Mouse (Mus musculus) hindbrain, postnatal 0 days (tissue): ENCODE measurements around the gene Egfem1. TPM values are rescaled to one million over a fixed set of nuclear protein-coding genes. Genes with fewer than 3 reads are reported as not detected.
A peak's percentile ranks its signal among the peaks of the same experiment; 100 is the strongest.

ENCODE experiments used
- ATAC-seq: fragments of 200-750 bp; cut with Nextera tagmentation; 2 replicates; pipeline ENCODE4 v1.8.0; 2017; ENCODE audit warnings: mild to moderate bottlenecking, moderate TSS enrichment, moderate library complexity
- DNase-seq: peaks from one replicate; pipeline ENCODE4 v3.0.0-alpha.2; 2015; ENCODE audit warnings: low spot score
- H3K27ac ChIP-seq: fragments of 300-500 bp; sonication (generic); 2 replicates; pipeline ENCODE4 v1.5.1; 2014; ENCODE audit warnings: mild to moderate bottlenecking
- H3K27me3 ChIP-seq: fragments of 300-500 bp; sonication (generic); 2 replicates; pipeline ENCODE4 v1.6.1; 2014; ENCODE audit warnings: low read length, mixed read lengths; ENCODE audit not compliant: insufficient read depth
- H3K36me3 ChIP-seq: fragments of 300-500 bp; sonication (generic); 2 replicates; pipeline ENCODE4 v1.6.1; 2014; ENCODE audit warnings: low read length, mixed read lengths; ENCODE audit not compliant: insufficient read depth
- H3K4me1 ChIP-seq: fragments of 300-500 bp; sonication (generic); 2 replicates; pipeline ENCODE4 v1.6.1; 2014; ENCODE audit warnings: antibody characterized with exemption, low read length, mixed read lengths; ENCODE audit not compliant: insufficient read depth
- H3K4me2 ChIP-seq: fragments of 300-500 bp; sonication (generic); 2 replicates; pipeline ENCODE4 v1.6.1; 2014; ENCODE audit warnings: low read depth, mild to moderate bottlenecking, low read length, moderate library complexity, mixed read lengths
- H3K4me3 ChIP-seq: fragments of 300-500 bp; sonication (generic); 2 replicates; pipeline ENCODE4 v1.5.1; 2014; ENCODE audit warnings: low read length
- H3K9ac ChIP-seq: fragments of 300-500 bp; sonication (generic); replicated peaks from 2 replicates; pipeline ENCODE4 v1.6.1; 2014; ENCODE audit warnings: mild to moderate bottlenecking, low read length, moderate library complexity, mixed read lengths
- H3K9me3 ChIP-seq: fragments of 300-500 bp; sonication (generic); 2 replicates; pipeline ENCODE4 v1.6.1; 2016; ENCODE audit warnings: low read length, mixed read lengths
- CTCF ChIP-seq: IDR thresholded peaks from 2 replicates; pipeline ENCODE4 v1.5.1; 2016; ENCODE audit warnings: antibody characterized with exemption, control low read depth, low read depth
- WGBS: fragments of 180-500 bp; shearing (Covaris S2); extraction: QIAGEN DNeasy Blood & Tissue Kit; methylation state at CpG from one replicate; pipeline ENCODE4 v1.1.7; 2014; 5-methylcytosine and 5-hydroxymethylcytosine counted together
- microRNA counts: library from miRNA; unstranded; fragments of <30 nt; microRNA quantifications from one replicate; lab custom pipeline; 2015
- microRNA-seq, 2 experiments: library from miRNA; unstranded; fragments of <30 nt; microRNA quantifications; one replicate each; pipeline ENCODE4; 2016
- polyA plus RNA-seq: library from polyadenylated mRNA; unstranded; fragments of >200 nt; fragmentation: Nextera tagmentation; extraction: Ambion mirVana; gene quantifications from 2 replicates; pipeline ENCODE4 v1.2.1, GENCODE M21; 2015
- total RNA-seq: library from RNA; depleted of rRNA; stranded (reverse); fragments of >200 nt; gene quantifications from 2 replicates; pipeline ENCODE4 v1.2.3, GENCODE M21; 2014; rRNA removed

Egfem1 gene
- total and polyA plus RNA-seq, 2 experiments from 2014 or later, result 4.1 to 12.6 TPM

DNA sequence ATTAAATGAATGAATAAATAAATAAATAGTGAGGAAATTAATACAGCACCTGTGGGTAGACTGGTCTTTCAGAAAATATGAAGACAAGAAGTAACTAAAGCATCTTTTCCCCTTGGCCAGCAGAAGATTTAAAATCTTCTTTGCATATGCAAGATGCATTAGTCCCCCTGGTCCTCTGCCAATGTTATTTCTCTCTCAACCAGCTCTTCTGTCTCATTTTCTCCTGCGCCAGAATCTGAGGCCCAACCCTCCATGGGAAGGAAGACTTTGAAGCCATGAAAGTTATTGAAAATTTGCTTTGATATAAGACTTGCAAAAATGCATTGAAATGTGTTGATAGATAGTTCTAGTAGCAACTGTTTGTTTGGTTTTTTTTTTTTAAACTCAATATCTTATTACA lies 625.6 kb downstream of the Egfem1 start:
- Histone ChIP-seq H3K27ac (no peak overlapping the region), H3K4me3 (no peak overlapping the region), H3K9me3 (no peaks in the 10 kb centered on the region), H3K27me3 (no peaks in the 10 kb centered on the region), H3K4me1 (no peaks in the 10 kb centered on the region), H3K36me3 (no peaks in the 10 kb centered on the region), H3K4me2 (no peak overlapping the region), H3K9ac (no peak overlapping the region)
- TF ChIP-seq CTCF, result no peak
- 87% methylated on average over 1 of the region's 1 CpGs for WGBS
- DNase-seq, result no peak
- no peak for ATAC-seq

- H3K27me3 ChIP-seq, result no peaks in the 10 kb centered on the region
- TF ChIP-seq CTCF, result peak; percentile 80
- no peak overlapping the region for H3K4me3 ChIP-seq
- ATAC-seq (peak; percentile 84), DNase-seq (peak; percentile 82)
- no peak overlapping the region for H3K27ac ChIP-seq
- WGBS, result 59% methylated on average over 8 of the region's 8 CpGs
- no peak overlapping the region for H3K9ac ChIP-seq
- H3K36me3 ChIP-seq, result no peaks in the 10 kb centered on the region
- H3K9me3 ChIP-seq, result no peaks in the 10 kb centered on the region
- H3K4me2 ChIP-seq, result no peak overlapping the region
- H3K4me1 ChIP-seq, result no peaks in the 10 kb centered on the region
Measured at GRCm38 (mm10) chr3:29726376-29726967, 644.6 kb downstream of the Egfem1 start.

DNA sequence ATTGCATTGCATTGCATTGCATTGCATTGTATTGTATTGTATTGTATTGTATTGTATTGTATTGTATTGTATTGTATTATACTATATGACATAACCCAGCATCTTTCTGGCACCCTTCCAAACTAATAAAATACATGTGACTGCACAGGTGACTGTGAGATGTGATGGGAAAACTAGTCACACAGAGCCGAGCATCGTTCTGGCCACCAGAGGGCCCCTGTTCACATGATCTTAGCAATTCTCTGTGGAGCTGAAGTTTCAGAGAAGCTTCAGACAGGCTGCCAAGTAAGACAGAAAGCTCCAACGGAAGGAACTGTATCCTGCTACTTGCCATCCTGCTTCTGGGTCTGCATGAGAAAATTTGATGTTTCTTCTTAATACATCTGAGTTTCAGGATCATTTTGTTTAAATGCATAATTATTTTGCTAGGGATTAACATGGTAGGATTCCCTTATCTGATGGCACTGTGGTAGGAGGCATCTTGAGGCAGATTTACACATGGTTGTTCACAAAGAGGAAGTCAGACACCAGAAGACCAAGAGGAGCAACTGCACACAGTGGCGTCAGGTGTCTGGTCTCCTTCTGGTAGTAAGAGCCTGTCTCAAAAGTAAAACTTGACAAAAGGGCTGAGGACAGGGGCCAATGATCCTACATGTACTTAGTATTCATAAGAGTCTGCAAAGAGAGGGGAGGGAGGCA lies 648.4 kb downstream of the Egfem1 start:
- no peak overlapping the region for H3K4me2 ChIP-seq
- H3K9ac ChIP-seq, result no peak overlapping the region
- H3K36me3 ChIP-seq, result no peaks in the 10 kb centered on the region
- no peak overlapping the region for H3K27ac ChIP-seq
- no peaks in the 10 kb centered on the region for H3K9me3 ChIP-seq
- WGBS, result 21% methylated on average over 4 of the region's 4 CpGs
- H3K4me1 ChIP-seq, result no peaks in the 10 kb centered on the region
- no peaks in the 10 kb centered on the region for H3K27me3 ChIP-seq
- DNase-seq (peak; percentile 82), ATAC-seq (peak; percentile 70; the same call in 1 of the 2 replicates)
- H3K4me3 ChIP-seq, result no peak overlapping the region
- peak; percentile 75 for TF ChIP-seq CTCF

- Histone ChIP-seq H3K4me1 (no peaks in the 10 kb centered on the region), H3K9ac (no peak overlapping the region), H3K27me3 (no peaks in the 10 kb centered on the region), H3K9me3 (no peaks in the 10 kb centered on the region), H3K36me3 (no peaks in the 10 kb centered on the region), H3K27ac (no peak overlapping the region), H3K4me2 (no peak overlapping the region), H3K4me3 (no peak overlapping the region)
- DNase-seq (no peak), ATAC-seq (no peak)
- 96% methylated on average over 1 of the region's 1 CpGs for WGBS
- no peak for TF ChIP-seq CTCF
Measured at GRCm38 (mm10) chr3:29731509-29731908, 649.7 kb downstream of the Egfem1 start.

DNA sequence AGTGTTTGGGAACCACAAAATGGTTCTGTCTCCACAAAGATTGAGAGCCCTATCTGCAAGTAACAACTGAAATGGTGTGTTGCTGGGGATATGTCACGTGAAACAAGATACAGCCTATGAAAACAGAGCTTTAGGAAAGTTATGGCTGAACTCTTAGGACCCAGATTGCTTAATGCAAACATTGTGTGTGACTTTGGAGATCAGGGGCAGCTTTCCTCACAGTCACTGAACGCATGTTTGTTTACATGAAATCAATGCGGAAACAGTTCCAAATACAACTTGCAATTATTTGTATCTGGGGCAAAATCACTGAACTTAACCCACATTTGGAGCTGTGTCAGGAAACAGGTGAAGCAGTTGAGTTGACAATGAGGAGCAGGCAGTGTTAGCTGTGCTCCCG lies 650.8 kb downstream of the Egfem1 start:
- Histone ChIP-seq H3K27ac (no peak overlapping the region), H3K9me3 (no peaks in the 10 kb centered on the region), H3K36me3 (no peaks in the 10 kb centered on the region), H3K4me2 (no peak overlapping the region), H3K4me3 (no peak overlapping the region), H3K4me1 (no peaks in the 10 kb centered on the region), H3K27me3 (no peaks in the 10 kb centered on the region), H3K9ac (no peak overlapping the region)
- ATAC-seq, result no peak
- no peak for TF ChIP-seq CTCF
- no peak for DNase-seq
- WGBS, result 76% methylated on average over 4 of the region's 4 CpGs

DNA sequence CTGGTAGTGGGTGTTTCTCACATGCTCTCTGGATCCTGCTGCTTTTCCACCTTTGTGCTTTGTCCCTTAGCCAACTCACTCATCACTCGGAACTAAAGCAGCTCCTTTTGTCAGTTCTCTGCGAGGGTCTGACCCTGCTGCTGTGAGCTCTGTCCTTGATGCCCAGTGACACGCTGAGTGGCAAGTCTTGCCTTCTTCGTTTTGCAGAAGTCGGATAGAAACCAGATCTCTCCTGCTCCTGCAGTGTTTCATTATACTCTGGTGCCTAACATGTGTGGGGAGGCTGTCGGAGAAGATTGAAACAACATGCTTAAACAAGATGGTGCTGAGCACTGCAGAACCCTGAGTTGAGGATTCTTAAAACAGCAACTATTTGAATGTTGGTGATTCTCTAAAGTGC lies 652.4 kb downstream of the Egfem1 start:
- no peaks in the 10 kb centered on the region for H3K36me3 ChIP-seq
- no peak overlapping the region for H3K4me2 ChIP-seq
- H3K27ac ChIP-seq, result no peak overlapping the region
- no peak for DNase-seq
- WGBS, result 25% methylated on average over 6 of the region's 6 CpGs
- no peak overlapping the region for H3K4me3 ChIP-seq
- no peaks in the 10 kb centered on the region for H3K27me3 ChIP-seq
- TF ChIP-seq CTCF, result no peak
- ATAC-seq, result no peak
- H3K9me3 ChIP-seq, result no peaks in the 10 kb centered on the region
- H3K9ac ChIP-seq, result no peak overlapping the region
- no peaks in the 10 kb centered on the region for H3K4me1 ChIP-seq

DNA sequence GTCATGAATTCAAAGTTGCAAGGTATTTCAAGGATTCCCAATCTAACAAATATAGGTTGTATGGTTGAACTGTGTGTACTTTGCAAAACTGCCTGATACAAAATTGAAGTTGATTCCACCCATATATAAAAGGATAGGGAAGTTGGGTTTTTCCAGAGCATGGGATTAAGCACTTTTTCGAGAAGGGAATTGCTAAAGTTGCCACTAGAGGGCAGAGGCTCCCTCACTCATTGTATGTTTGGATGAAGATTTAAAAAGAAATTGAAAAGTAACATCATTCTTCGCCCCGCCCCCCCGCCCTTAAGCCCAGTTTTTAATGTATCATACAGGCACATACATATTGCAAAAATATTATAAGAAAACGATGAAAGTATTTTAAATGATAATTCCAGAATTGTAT lies 657.5 kb downstream of the Egfem1 start:
- Histone ChIP-seq H3K9me3 (no peaks in the 10 kb centered on the region), H3K27me3 (no peaks in the 10 kb centered on the region), H3K4me3 (no peak overlapping the region), H3K27ac (no peak overlapping the region), H3K4me2 (no peak overlapping the region), H3K4me1 (no peaks in the 10 kb centered on the region), H3K36me3 (no peaks in the 10 kb centered on the region), H3K9ac (no peak overlapping the region)
- 35% methylated on average over 5 of the region's 5 CpGs for WGBS
- ATAC-seq, result no peak
- DNase-seq, result peak; percentile 73
- peak; percentile 61 for TF ChIP-seq CTCF

MicroRNAs within 50 kb of the gene (microRNA counts, 519-probe panel; counts per million panel counts)
- microRNA mmu-miR-551b (lab: Ali Mortazavi, UCI), result 2,161 counts per million, percentile 30 among the panel's probes with 10 or more counts

Small RNA genes lying within 50 kb of the gene (microRNA-seq; reads per million reads assigned to microRNA genes)
- gene Mir21b (0 reads per million in 2 experiments), gene Mir551b (51.9 to 102 reads per million in 2 experiments)

Other genes with a start within 250 kb of the Egfem1 start
- not detected in 2 replicates for gene Gm1527, start 189.4 kb upstream of the Egfem1 start, total RNA-seq
- not detected in 2 replicates for gene Gm1527, start 189.4 kb upstream of the Egfem1 start, polyA plus RNA-seq